Mouse (Mus musculus) hindbrain, embryonic 11.5 days (tissue): ENCODE data around the gene Kif27. TPM values are rescaled to one million over a fixed set of nuclear protein-coding genes. Genes with fewer than 3 reads are reported as not detected.

Experiments
- ATAC-seq: fragments of 200-750 bp; cut with Nextera tagmentation; 2 replicates; pipeline ENCODE4 v1.8.0; 2017; ENCODE audit warnings: mild to moderate bottlenecking, moderate TSS enrichment, moderate library complexity; ENCODE audit not compliant: low FRiP score
- DNase-seq: peaks from one replicate; pipeline ENCODE4 v3.0.0-alpha.2; 2015; ENCODE audit warnings: low spot score
- H3K27ac ChIP-seq: fragments of 300-500 bp; sonication (generic); 2 replicates; pipeline ENCODE4 v1.5.1; 2014; ENCODE audit warnings: mild to moderate bottlenecking, low read depth, low read length
- H3K27me3 ChIP-seq: fragments of 300-500 bp; sonication (generic); 2 replicates; pipeline ENCODE4 v1.6.1; 2014; ENCODE audit warnings: mild to moderate bottlenecking, low read length, moderate library complexity, mixed read lengths; ENCODE audit not compliant: control insufficient read depth, insufficient read depth
- H3K36me3 ChIP-seq: fragments of 300-500 bp; sonication (generic); 2 replicates; pipeline ENCODE4 v1.6.1; 2014; ENCODE audit warnings: mild to moderate bottlenecking, low read length, moderate library complexity, mixed read lengths; ENCODE audit not compliant: control insufficient read depth, insufficient read depth
- H3K4me1 ChIP-seq: fragments of 300-500 bp; sonication (generic); replicated peaks from 2 replicates; pipeline ENCODE4 v1.6.1; 2014; ENCODE audit warnings: low read length, mixed read lengths; ENCODE audit not compliant: control insufficient read depth, insufficient read depth
- H3K4me2 ChIP-seq: fragments of 300-500 bp; sonication (generic); replicated peaks from 2 replicates; pipeline ENCODE4 v1.6.1; 2014; ENCODE audit warnings: mild to moderate bottlenecking, low read depth, low read length
- H3K4me3 ChIP-seq: fragments of 300-500 bp; sonication (generic); 2 replicates; pipeline ENCODE4 v1.5.1; 2014; ENCODE audit warnings: low read depth, low read length
- H3K9ac ChIP-seq: fragments of 300-500 bp; sonication (generic); 2 replicates; pipeline ENCODE4 v1.6.1; 2014; ENCODE audit warnings: low read depth, low read length
- H3K9me3 ChIP-seq: fragments of 300-500 bp; sonication (generic); 2 replicates; pipeline ENCODE4 v1.6.1; 2016; ENCODE audit warnings: low read length; ENCODE audit not compliant: control insufficient read depth
- WGBS: fragments of 180-500 bp; shearing (Covaris S2); extraction: QIAGEN DNeasy Blood & Tissue Kit; methylation state at CpG from one replicate; pipeline ENCODE4 v1.1.7; 2014; 5-methylcytosine and 5-hydroxymethylcytosine counted together
- polyA plus RNA-seq: library from polyadenylated mRNA; unstranded; fragments of >200 nt; fragmentation: Nextera tagmentation; extraction: Ambion mirVana; gene quantifications from 2 replicates; pipeline ENCODE4 v1.2.1, GENCODE M21; 2014

Kif27 gene
- polyA plus RNA-seq, 1 experiment from 2014 or later: 2.5 TPM

DNA sequence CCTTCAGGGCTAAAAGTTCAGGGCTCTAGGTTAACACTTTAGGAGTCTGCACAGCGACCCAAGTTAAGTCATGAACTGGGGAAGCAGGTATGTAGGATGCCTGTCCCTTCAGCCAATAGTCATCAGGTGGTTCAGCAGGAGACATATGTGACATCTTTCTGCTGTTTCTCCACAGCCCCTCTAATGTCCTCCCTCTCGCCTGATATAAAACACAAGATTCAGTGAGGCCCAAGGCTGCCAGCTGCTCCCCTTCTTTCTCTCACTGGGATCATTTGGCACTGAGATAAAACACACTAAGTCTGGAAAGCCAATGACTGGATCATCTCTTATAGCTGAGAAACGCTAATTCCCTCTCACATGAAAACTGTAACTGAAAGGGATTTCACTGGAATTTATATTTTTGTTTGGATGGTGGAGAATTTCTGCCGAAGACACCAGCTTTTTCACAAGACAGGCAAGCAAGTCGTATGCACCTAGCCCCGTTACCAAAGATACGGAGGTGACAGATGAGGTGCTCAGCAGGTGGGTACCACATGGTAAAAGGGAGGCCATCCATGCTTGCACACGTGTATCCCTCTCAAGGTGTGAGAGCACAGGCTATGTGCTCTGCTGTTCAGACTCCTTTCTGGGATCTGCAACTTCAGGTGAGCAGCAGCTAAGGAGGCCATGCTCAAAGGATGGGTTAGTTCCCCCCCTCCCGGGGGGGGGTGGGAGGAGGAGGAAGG is 56.3 kb downstream of the Kif27 start:
- Histone ChIP-seq H3K4me3 (no peak overlapping the region), H3K27me3 (no peaks in the 10 kb centered on the region), H3K9me3 (no peaks in the 10 kb centered on the region), H3K4me2 (no peak overlapping the region), H3K9ac (no peak overlapping the region), H3K4me1 (no peaks in the 10 kb centered on the region), H3K36me3 (no peaks in the 10 kb centered on the region), H3K27ac (no peak overlapping the region)
- DNase-seq (no peak), ATAC-seq (no peak)
- WGBS: 84% methylated on average over 9 of the region's 9 CpGs

- WGBS: 93% methylated on average over 6 of the region's 6 CpGs
- Histone ChIP-seq H3K9ac (no peak overlapping the region), H3K9me3 (no peaks in the 10 kb centered on the region)
Observed at GRCm38 (mm10) chr13:58301961-58302360, 57.0 kb downstream of the Kif27 start.

DNA sequence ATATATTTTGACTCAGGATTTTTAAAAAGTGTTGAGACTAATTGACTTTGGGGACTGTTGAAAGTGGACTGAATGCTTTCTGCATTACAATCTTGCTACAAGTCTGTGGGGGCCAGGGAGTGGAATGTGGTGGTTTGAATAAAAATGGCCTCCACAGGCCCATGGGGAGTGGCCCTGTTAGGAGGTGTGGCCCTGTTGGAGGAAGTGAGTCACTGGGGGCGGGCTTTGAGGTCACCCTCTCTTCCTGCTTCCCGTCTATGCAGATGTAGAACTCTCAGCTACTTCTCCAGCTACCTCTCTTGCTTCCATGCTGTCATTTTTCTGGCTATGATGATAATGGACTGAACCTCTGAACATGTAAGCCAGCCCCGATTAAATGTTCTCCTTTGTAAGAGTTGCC is 60.2 kb downstream of the Kif27 start:
- Histone ChIP-seq H3K4me3 (no peak overlapping the region), H3K36me3 (no peaks in the 10 kb centered on the region), H3K27me3 (no peaks in the 10 kb centered on the region), H3K9ac (no peak overlapping the region), H3K9me3 (no peaks in the 10 kb centered on the region), H3K4me2 (no peak overlapping the region), H3K27ac (no peak overlapping the region), H3K4me1 (no peaks in the 10 kb centered on the region)
- ATAC-seq: no peak
- DNase-seq: no peak
- 98% methylated on average over 3 of the region's 3 CpGs for WGBS

More at GRCm38 (mm10) chr13:58301961-58302360, 57.0 kb downstream of the Kif27 start:
- DNase-seq (no peak), ATAC-seq (no peak)
- H3K27me3 ChIP-seq: no peaks in the 10 kb centered on the region
- H3K36me3 ChIP-seq: no peaks in the 10 kb centered on the region
- no peaks in the 10 kb centered on the region for H3K4me1 ChIP-seq
- no peak overlapping the region for H3K4me3 ChIP-seq
- no peak overlapping the region for H3K4me2 ChIP-seq
- no peak overlapping the region for H3K27ac ChIP-seq

- 79% methylated on average over 3 of the region's 3 CpGs for WGBS
Observed at GRCm38 (mm10) chr13:58295582-58295981, 63.3 kb downstream of the Kif27 start.

DNA sequence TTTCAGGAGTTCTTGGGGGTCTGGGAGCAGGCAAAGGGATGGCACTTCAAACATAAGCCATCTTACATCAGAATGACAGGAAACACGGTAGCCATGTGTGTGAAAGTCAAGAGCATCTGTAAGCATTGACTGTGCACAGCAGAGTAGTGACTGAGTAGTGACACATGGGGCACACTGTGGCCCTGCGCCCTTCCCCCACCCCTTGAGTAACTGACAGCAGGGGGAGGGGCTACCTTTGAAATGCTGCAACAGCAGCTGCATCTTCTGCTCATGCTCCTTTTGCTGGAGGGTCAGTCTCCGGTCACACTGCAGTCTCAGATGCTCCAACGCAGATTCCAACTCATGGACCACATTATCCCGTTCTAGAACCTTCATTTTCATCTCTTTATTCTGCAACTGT is 66.1 kb downstream of the Kif27 start:
- no peak overlapping the region for H3K9ac ChIP-seq
- H3K27me3 ChIP-seq: no peaks in the 10 kb centered on the region
- no peaks in the 10 kb centered on the region for H3K9me3 ChIP-seq
- DNase-seq: peak; percentile 72
- H3K4me1 ChIP-seq: 0 out of 2 replicates have a peak, but pooled peaks cover 2% of the 10 kb centered on the region
- no peak overlapping the region for H3K4me2 ChIP-seq
- ATAC-seq: peak; percentile 64; the same call in 1 of the 2 replicates
- H3K27ac ChIP-seq: no peak overlapping the region
- 10% methylated on average over 5 of the region's 5 CpGs for WGBS
- H3K36me3 ChIP-seq: no peaks in the 10 kb centered on the region
- H3K4me3 ChIP-seq: no peak overlapping the region

More at GRCm38 (mm10) chr13:58295582-58295981, 63.3 kb downstream of the Kif27 start:
- DNase-seq: no peak
- H3K27me3 ChIP-seq: no peaks in the 10 kb centered on the region
- no peaks in the 10 kb centered on the region for H3K36me3 ChIP-seq
- no peak overlapping the region for H3K4me2 ChIP-seq
- H3K27ac ChIP-seq: no peak overlapping the region
- ATAC-seq: no peak
- no peaks in the 10 kb centered on the region for H3K9me3 ChIP-seq
- H3K9ac ChIP-seq: no peak overlapping the region
- H3K4me3 ChIP-seq: no peak overlapping the region
- 0 out of 2 replicates have a peak, but pooled peaks cover 2% of the 10 kb centered on the region for H3K4me1 ChIP-seq

- ATAC-seq: no peak
- no peaks in the 10 kb centered on the region for H3K27me3 ChIP-seq
- H3K27ac ChIP-seq: no peak overlapping the region
- no peak overlapping the region for H3K4me2 ChIP-seq
- no peaks in the 10 kb centered on the region for H3K9me3 ChIP-seq
- 0 out of 2 replicates have a peak, but pooled peaks cover 2% of the 10 kb centered on the region for H3K4me1 ChIP-seq
- no peak for DNase-seq
- 79% methylated on average over 1 of the region's 1 CpGs for WGBS
- no peak overlapping the region for H3K4me3 ChIP-seq
- no peak overlapping the region for H3K9ac ChIP-seq
- no peaks in the 10 kb centered on the region for H3K36me3 ChIP-seq
Observed at GRCm38 (mm10) chr13:58289308-58289707, 69.6 kb downstream of the Kif27 start.

- no peak overlapping the region for H3K4me3 ChIP-seq
- H3K4me2 ChIP-seq: no peak overlapping the region
- DNase-seq (peak; percentile 91), ATAC-seq (no peak)
- no peak overlapping the region for H3K9ac ChIP-seq
- no peaks in the 10 kb centered on the region for H3K27me3 ChIP-seq
- 0 out of 2 replicates have a peak, but pooled peaks cover 2% of the 10 kb centered on the region for H3K4me1 ChIP-seq
- H3K9me3 ChIP-seq: no peaks in the 10 kb centered on the region
- no peaks in the 10 kb centered on the region for H3K36me3 ChIP-seq
- H3K27ac ChIP-seq: no peak overlapping the region
- 13% methylated on average over 13 of the region's 13 CpGs for WGBS
Observed at GRCm38 (mm10) chr13:58287822-58288221, 71.1 kb downstream of the Kif27 start.

- no peak overlapping the region for H3K9ac ChIP-seq
- ATAC-seq: no peak
- H3K9me3 ChIP-seq: no peaks in the 10 kb centered on the region
- no peaks in the 10 kb centered on the region for H3K27me3 ChIP-seq
- WGBS: 68% methylated on average over 4 of the region's 4 CpGs
- no peak overlapping the region for H3K27ac ChIP-seq
- no peak for DNase-seq
- H3K4me3 ChIP-seq: no peak overlapping the region
- no peaks in the 10 kb centered on the region for H3K4me1 ChIP-seq
- H3K36me3 ChIP-seq: no peaks in the 10 kb centered on the region
- H3K4me2 ChIP-seq: no peak overlapping the region
Observed at GRCm38 (mm10) chr13:58283466-58283865, 75.5 kb downstream of the Kif27 start.

GRCm38 (mm10) chr13:58281936-58282335 is 77.0 kb downstream of the Kif27 start:
- no peaks in the 10 kb centered on the region for H3K27me3 ChIP-seq
- DNase-seq: no peak
- no peak overlapping the region for H3K27ac ChIP-seq
- no peak for ATAC-seq
- WGBS: 65% methylated on average over 4 of the region's 4 CpGs
- H3K9me3 ChIP-seq: no peaks in the 10 kb centered on the region
- H3K4me1 ChIP-seq: no peaks in the 10 kb centered on the region
- H3K4me3 ChIP-seq: no peak overlapping the region
- no peak overlapping the region for H3K4me2 ChIP-seq
- no peaks in the 10 kb centered on the region for H3K36me3 ChIP-seq
- H3K9ac ChIP-seq: no peak overlapping the region
